Mouse (Mus musculus) kidney, adult 9 months (tissue): ENCODE measurements around the gene Bcr.
"Not testable (repeated sequence)": the region's sequence is repeated elsewhere in the genome, so short reads cannot be mapped to it uniquely, and the experiment has no call there.

Experiments used
- DNase-seq: peaks from one replicate; pipeline ENCODE4 v3.0.0; 2022

The Bcr gene

GRCm38 (mm10) chr10:75060217-75060842 lies at the start of gene Bcr:
Gene Bcr (plus strand): TSS chr10:75060592.
- peak; percentile 74 for DNase-seq

- DNase-seq = no peak
These were observed 49.7 kb upstream of the Bcr start for GRCm38 (mm10) chr10:75010704-75011103.

- no peak for DNase-seq
These were observed 44.9 kb upstream of the Bcr start for GRCm38 (mm10) chr10:75015465-75015864.

- DNase-seq = no peak
These were observed 43.9 kb upstream of the Bcr start for GRCm38 (mm10) chr10:75016481-75016880.

- no peak for DNase-seq
These were observed 40.1 kb upstream of the Bcr start for GRCm38 (mm10) chr10:75020271-75020670.

GRCm38 (mm10) chr10:75021138-75021537 lies 39.3 kb upstream of the Bcr start:
- DNase-seq = peak; percentile 70

GRCm38 (mm10) chr10:75026491-75026890 lies 33.9 kb upstream of the Bcr start:
- DNase-seq = no peak

GRCm38 (mm10) chr10:75028743-75029142 lies 31.6 kb upstream of the Bcr start:
- no peak for DNase-seq

GRCm38 (mm10) chr10:75029677-75030076 lies 30.7 kb upstream of the Bcr start:
- DNase-seq = peak; percentile 39

GRCm38 (mm10) chr10:75030234-75030633 lies 30.2 kb upstream of the Bcr start:
- DNase-seq = no peak

GRCm38 (mm10) chr10:75031345-75032114 lies 28.9 kb upstream of the Bcr start:
- DNase-seq = no peak

- DNase-seq = peak; percentile 94
These were observed 28.0 kb upstream of the Bcr start, which contains the start of gene Rsph14 for GRCm38 (mm10) chr10:75032395-75032794. Gene Rsph14 (minus strand): TSS chr10:75032586.

- DNase-seq = peak; percentile 97
These were observed 23.5 kb upstream of the Bcr start, which contains the start of gene Rab36 for GRCm38 (mm10) chr10:75036883-75037379. Gene Rab36 (plus strand): TSS chr10:75037058.

- not testable (repeated sequence) for DNase-seq
These were observed 18.3 kb upstream of the Bcr start for GRCm38 (mm10) chr10:75042060-75042459.

- no peak for DNase-seq
These were observed 15.9 kb upstream of the Bcr start for GRCm38 (mm10) chr10:75044459-75044858.

GRCm38 (mm10) chr10:75045831-75046230 lies 14.6 kb upstream of the Bcr start:
- DNase-seq = no peak

- DNase-seq = no peak
These were observed 11.7 kb upstream of the Bcr start for GRCm38 (mm10) chr10:75048711-75049110.

- DNase-seq = no peak
These were observed 8.9 kb upstream of the Bcr start for GRCm38 (mm10) chr10:75051364-75052074.

GRCm38 (mm10) chr10:75052902-75053301 lies 7.5 kb upstream of the Bcr start:
- peak; percentile 81 for DNase-seq

- peak; percentile 62 for DNase-seq
These were observed 6.7 kb upstream of the Bcr start for GRCm38 (mm10) chr10:75053655-75054054.

- no peak for DNase-seq
These were observed 6.3 kb upstream of the Bcr start for GRCm38 (mm10) chr10:75054125-75054524.

- DNase-seq = no peak
These were observed 4.7 kb upstream of the Bcr start for GRCm38 (mm10) chr10:75055672-75056071.

- peak; percentile 62 for DNase-seq
These were observed 4.1 kb upstream of the Bcr start for GRCm38 (mm10) chr10:75056255-75056654.
